Comparison of ENCODE assay signal across 17 mouse cellular contexts in the genomic region with DNA sequence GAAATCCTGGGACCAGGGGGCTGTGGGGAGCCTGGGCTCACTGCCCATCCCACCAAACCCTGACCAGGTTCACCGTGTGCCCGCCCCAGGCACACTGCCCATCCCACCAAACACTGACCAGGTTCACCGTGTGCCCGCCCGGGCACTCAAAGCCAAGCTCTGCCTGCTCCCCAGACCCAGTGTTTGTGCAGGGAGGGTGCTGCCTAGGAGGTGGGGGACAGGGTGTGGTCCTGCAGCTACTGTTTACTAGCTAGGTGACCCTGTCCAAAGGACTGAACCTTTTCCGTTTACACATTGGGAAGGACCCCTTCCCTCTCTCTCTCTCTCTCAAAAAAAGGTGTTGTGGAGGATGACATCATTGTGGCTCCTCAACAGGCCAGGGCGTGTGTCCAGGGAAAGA. TPM values are rescaled to one million over a fixed set of nuclear protein-coding genes. Genes with fewer than 3 reads are reported as not detected.
"Had no signal": no experiment of that assay in that cellular context is flagged by ENCODE, and none has a peak within 500 bp of the region (broad histone marks: within the 10 kb centered on the region; RNA-seq: fewer than 3 reads in every experiment).

No protein-coding gene starts in this region.

- DNase-seq: liver, postnatal 0 days; lung, adult 2 months; lung, postnatal 14 days; lung, postnatal 36 days; right cerebral cortex, postnatal 14 days; thymus, adult 18-20 months; thymus, postnatal 14 days; thymus, postnatal 36 days had no signal

- H3K36me3 ChIP-seq: liver, embryonic 15.5 days; midbrain, embryonic 13.5 days; midbrain, embryonic 15.5 days; neural tube, embryonic 12.5 days had no signal

- H3K9ac ChIP-seq: liver, embryonic 15.5 days; liver, postnatal 0 days; lung, embryonic 15.5 days; midbrain, embryonic 13.5 days; midbrain, embryonic 15.5 days; neural tube, embryonic 12.5 days had no signal

- ATAC-seq: lung, postnatal 0 days; midbrain, embryonic 13.5 days; midbrain, embryonic 15.5 days had no signal

- H3K27ac ChIP-seq: liver, embryonic 15.5 days; lung, embryonic 15.5 days; macrophage; midbrain, embryonic 13.5 days; midbrain, embryonic 15.5 days; neural tube, embryonic 12.5 days had no signal

- H3K4me2 ChIP-seq: liver, embryonic 15.5 days; lung, embryonic 15.5 days; midbrain, embryonic 11.5 days; midbrain, embryonic 13.5 days; midbrain, embryonic 15.5 days; neural tube, embryonic 12.5 days had no signal

- H3K4me3 ChIP-seq: liver, embryonic 15.5 days; lung, embryonic 15.5 days; megakaryocyte, embryonic 14.5 days; midbrain, embryonic 13.5 days; midbrain, embryonic 15.5 days; neural tube, embryonic 12.5 days had no signal

- H3K9me3 ChIP-seq: liver, embryonic 15.5 days; lung, embryonic 15.5 days; megakaryocyte, embryonic 14.5 days; midbrain, embryonic 13.5 days; midbrain, embryonic 15.5 days; neural tube, embryonic 12.5 days had no signal

RNA-seq across cellular contexts. Expression of a gene that starts 2.5 kb away (rescaled TPM):
- polyA plus RNA-seq: macrophage had no signal

RNA-seq across cellular contexts. Expression of a gene that starts 45.8 kb away (rescaled TPM):
- polyA plus RNA-seq: liver, embryonic 15.5 days had no signal
